Mouse (Mus musculus): ENCODE data around the gene Plpp7. TPM values are rescaled to one million over a fixed set of nuclear protein-coding genes. Genes with fewer than 3 reads are reported as not detected.

Gene Plpp7
- total and polyA plus RNA-seq, 3 experiments = 0.25 TPM; not detected in 2

- peak; percentile 49; the same call in 1 of the 2 replicates for TF ChIP-seq MAX (IDR thresholded peaks at IDR 0.05; ENCODE audit: low read length)
Observed at GRCm38 (mm10) chr2:32151660-32152366, 56.5 kb downstream of the Plpp7 start (continued).

- TF ChIP-seq IRF4 (IDR thresholded peaks at IDR 0.05; ENCODE audit: low read depth, low read length) (0 out of 2 replicates have a peak, but pooled peaks have one; percentile 3), ZMIZ1 (IDR thresholded peaks at IDR 0.05; ENCODE audit: low read depth, low read length) (0 out of 2 replicates have a peak, but pooled peaks have one; percentile 4), EP300 (IDR thresholded peaks at IDR 0.05; ENCODE audit: low read length) (no peak), CHD2 (IDR thresholded peaks at IDR 0.05; ENCODE audit: low read length) (no peak), BHLHE40 (IDR thresholded peaks at IDR 0.05; ENCODE audit: low read depth, low read length) (0 out of 2 replicates have a peak, but pooled peaks have one; percentile 18), JUN (IDR thresholded peaks at IDR 0.05; ENCODE audit: insufficient read depth, low read depth, low read length) (no peak), UBTF (IDR thresholded peaks at IDR 0.05; ENCODE audit: low read depth, low read length) (peak; percentile 32; the same call in 1 of the 2 replicates), CTCF (conservative IDR thresholded peaks at IDR 0.05 in 1 of 2, IDR thresholded peaks at IDR 0.05 in 1 of 2; ENCODE audit: low read depth in 2 of 2, low read length in 2 of 2) (no peak), ETS1 (conservative IDR thresholded peaks at IDR 0.05; ENCODE audit: low read depth, low read length) (0 out of 2 replicates have a peak, but pooled peaks have one; percentile 30)
- no peaks in the 10 kb centered on the region for H3K27me3 ChIP-seq (replicated peaks)
- peaks cover 14 to 35% of the 10 kb centered on the region in 2 experiments for H3K4me1 ChIP-seq (ENCODE audit: control insufficient read depth in 1 of 2, insufficient read depth in 2 of 2)
- in situ Hi-C loops (cut with MboI; ENCODE audit: low pct_ligation_motif_present, low pct_unique_long_range_greater_than_20kb, low sequenced_read_pairs) = no loop called here
- peak overlapping the region; percentile 73 to 79 (median 76) for H3K4me3 ChIP-seq (replicated peaks in 1 of 3; ENCODE audit: low read depth in 2 of 3, low read length in 2 of 3, poor library complexity in 1 of 3)
- peaks cover 62% of the 10 kb centered on the region for H3K79me2 ChIP-seq (replicated peaks; ENCODE audit: control insufficient read depth, extremely low read depth, insufficient read depth, poor library complexity, severe bottlenecking)
- DNase-seq (ENCODE audit: extremely low read depth) = no peak
- H3K9ac ChIP-seq (ENCODE audit: insufficient read depth, low read depth) = peak overlapping the region; percentile 84
- H3K27ac ChIP-seq (ENCODE audit: insufficient read depth, low read depth) = peak overlapping the region; percentile 92
- peaks cover 0 to 15% of the 10 kb centered on the region in 2 experiments for H3K36me3 ChIP-seq (replicated peaks in 1 of 2; ENCODE audit: control insufficient read depth in 1 of 2, insufficient read depth in 1 of 2, low read length in 1 of 2)
- dilution Hi-C loops (cut with MboI; ENCODE audit: extremely low pct_ligation_motif_present, extremely low pct_unique_long_range_greater_than_20kb, low sequenced_read_pairs) = no loop called here
- peak overlapping the region; percentile 87 for H3K4me2 ChIP-seq (ENCODE audit: insufficient read depth, low read depth, poor library complexity, severe bottlenecking)
- H3K9me3 ChIP-seq (replicated peaks; ENCODE audit: low read length) = no peaks in the 10 kb centered on the region
Observed at GRCm38 (mm10) chr2:32152367-32153034, 57.2 kb downstream of the Plpp7 start.

GRCm38 (mm10) chr2:32153041-32153790 is 57.9 kb downstream of the Plpp7 start:
- in situ Hi-C loops (cut with MboI; ENCODE audit: low pct_ligation_motif_present, low pct_unique_long_range_greater_than_20kb, low sequenced_read_pairs) = no loop called here
- Histone ChIP-seq H3K27ac (ENCODE audit: insufficient read depth, low read depth) (peak overlapping the region; percentile 92), H3K9ac (ENCODE audit: insufficient read depth, low read depth) (peak overlapping the region; percentile 84), H3K27me3 (replicated peaks) (no peaks in the 10 kb centered on the region), H3K4me2 (ENCODE audit: insufficient read depth, low read depth, poor library complexity, severe bottlenecking) (peak overlapping the region; percentile 87), H3K79me2 (replicated peaks; ENCODE audit: control insufficient read depth, extremely low read depth, insufficient read depth, poor library complexity, severe bottlenecking) (peaks cover 69% of the 10 kb centered on the region), H3K9me3 (replicated peaks; ENCODE audit: low read length) (no peaks in the 10 kb centered on the region), H3K36me3 (replicated peaks in 1 of 2; ENCODE audit: control insufficient read depth in 1 of 2, insufficient read depth in 1 of 2, low read length in 1 of 2) (peaks cover 0 to 16% of the 10 kb centered on the region in 2 experiments), H3K4me3 (replicated peaks in 1 of 3; ENCODE audit: low read depth in 2 of 3, low read length in 2 of 3, poor library complexity in 1 of 3) (peak overlapping the region; percentile 73 to 79 (median 76)), H3K4me1 (ENCODE audit: control insufficient read depth in 1 of 2, insufficient read depth in 2 of 2) (peaks cover 12 to 37% of the 10 kb centered on the region in 2 experiments)
- dilution Hi-C loops (cut with MboI; ENCODE audit: extremely low pct_ligation_motif_present, extremely low pct_unique_long_range_greater_than_20kb, low sequenced_read_pairs) = no loop called here
- TF ChIP-seq POLR2A (IDR thresholded peaks at IDR 0.05; ENCODE audit: low read depth, low read length) = peak; percentile 43; the same call in 1 of the 2 replicates
- no peak for TF ChIP-seq POLR2AphosphoS2 (IDR thresholded peaks at IDR 0.05; ENCODE audit: low read depth, low read length)
- TF ChIP-seq MEF2A (IDR thresholded peaks at IDR 0.05; ENCODE audit: borderline replicate concordance, low read depth, low read length) = no peak
- no peak for TF ChIP-seq ELF1 (IDR thresholded peaks at IDR 0.05; ENCODE audit: low read depth, low read length)
- peak; percentile 36; the same call in 1 of the 2 replicates for TF ChIP-seq MXI1 (IDR thresholded peaks at IDR 0.05; ENCODE audit: low read depth, low read length)
- no peak for TF ChIP-seq PAX5 (IDR thresholded peaks at IDR 0.05; ENCODE audit: low read length)
- no peak for TF ChIP-seq BHLHE40 (IDR thresholded peaks at IDR 0.05; ENCODE audit: low read depth, low read length)
- no peak for DNase-seq (ENCODE audit: extremely low read depth)

Measured in CH12.LX (cell line).